Mouse (Mus musculus) stomach, postnatal 0 days (tissue): ENCODE measurements around the gene Jund. TPM values are rescaled to one million over a fixed set of nuclear protein-coding genes. Genes with fewer than 3 reads are reported as not detected.

Experiments used
- ATAC-seq: fragments of 200-750 bp; cut with Nextera tagmentation; 2 replicates; pipeline ENCODE4 v1.8.0; 2017; ENCODE audit not compliant: low FRiP score, low TSS enrichment
- DNase-seq: peaks from one replicate; pipeline ENCODE4 v3.0.0-alpha.2; 2016; ENCODE audit warnings: low spot score
- H3K27ac ChIP-seq: fragments of 300-500 bp; sonication (generic); replicated peaks from 2 replicates; pipeline ENCODE4 v1.5.1; 2014; ENCODE audit warnings: mild to moderate bottlenecking, control low read depth
- H3K27me3 ChIP-seq: fragments of 300-500 bp; sonication (generic); 2 replicates; pipeline ENCODE4 v1.6.1; 2014; ENCODE audit warnings: low read length; ENCODE audit not compliant: control insufficient read depth, insufficient read depth
- H3K36me3 ChIP-seq: fragments of 300-500 bp; sonication (generic); 2 replicates; pipeline ENCODE4 v1.6.1; 2014; ENCODE audit warnings: low read length, mixed read lengths; ENCODE audit not compliant: control insufficient read depth, insufficient read depth
- H3K4me1 ChIP-seq: fragments of 300-500 bp; sonication (generic); replicated peaks from 2 replicates; pipeline ENCODE4 v1.6.1; 2014; ENCODE audit warnings: antibody characterized with exemption; ENCODE audit not compliant: control insufficient read depth, insufficient read depth
- H3K4me2 ChIP-seq: fragments of 300-500 bp; sonication (generic); replicated peaks from 2 replicates; pipeline ENCODE4 v1.6.1; 2014; ENCODE audit warnings: low read depth, mild to moderate bottlenecking, control low read depth, moderate library complexity
- H3K4me3 ChIP-seq: fragments of 300-500 bp; sonication (generic); 2 replicates; pipeline ENCODE4 v1.5.1; 2014; ENCODE audit warnings: low read depth, low read length, control low read depth
- H3K9ac ChIP-seq: fragments of 300-500 bp; sonication (generic); 2 replicates; pipeline ENCODE4 v1.6.1; 2014; ENCODE audit warnings: mild to moderate bottlenecking, low read length, control low read depth, mixed read lengths
- H3K9me3 ChIP-seq: fragments of 300-500 bp; sonication (generic); 2 replicates; pipeline ENCODE4 v1.6.1; 2016; ENCODE audit warnings: low read length; ENCODE audit not compliant: control insufficient read depth
- CTCF ChIP-seq: IDR thresholded peaks from 2 replicates; pipeline ENCODE4 v1.5.1; 2016; ENCODE audit warnings: antibody characterized with exemption, low read depth, mild to moderate bottlenecking, moderate library complexity
- EP300 ChIP-seq: optimal IDR thresholded peaks from 2 replicates; pipeline ENCODE3; 2016; ENCODE audit warnings: antibody characterized with exemption
- WGBS: fragments of 180-500 bp; shearing (Covaris S2); extraction: QIAGEN DNeasy Blood & Tissue Kit; methylation state at CpG from one replicate; pipeline ENCODE4 v1.1.7; 2014; 5-methylcytosine and 5-hydroxymethylcytosine counted together
- polyA plus RNA-seq: library from polyadenylated mRNA; unstranded; fragments of >200 nt; fragmentation: Nextera tagmentation; extraction: Ambion mirVana; gene quantifications from 2 replicates; pipeline ENCODE4 v1.2.1, GENCODE M21; 2015

The Jund gene
- polyA plus RNA-seq, 1 experiment from 2014 or later, result 78.3 TPM

DNA sequence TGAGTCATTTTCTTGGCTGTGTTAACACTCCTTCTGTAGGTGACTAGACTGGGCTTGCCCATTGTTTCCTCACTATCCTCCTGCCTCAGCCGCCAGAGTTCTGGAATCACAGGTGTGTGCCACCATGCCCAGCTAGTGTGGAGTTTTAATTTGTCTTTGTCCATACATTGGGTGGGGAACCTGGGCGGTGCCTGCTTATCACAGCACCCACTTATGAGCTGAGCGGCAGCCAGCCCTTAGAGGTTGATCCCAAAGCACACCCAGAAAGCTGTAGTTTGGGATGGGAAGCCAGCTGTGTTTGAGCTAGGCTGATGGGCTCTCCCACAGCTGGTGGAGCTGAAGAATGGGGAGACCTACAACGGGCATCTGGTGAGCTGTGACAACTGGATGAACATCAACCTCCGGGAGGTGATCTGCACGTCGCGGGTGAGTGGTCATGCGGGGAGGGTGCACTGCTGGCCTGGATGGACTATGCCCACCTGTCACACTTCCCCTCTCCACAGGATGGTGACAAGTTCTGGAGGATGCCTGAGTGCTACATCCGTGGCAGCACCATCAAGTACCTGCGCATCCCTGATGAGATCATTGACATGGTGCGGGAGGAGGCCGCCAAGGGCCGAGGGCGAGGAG lies 21.2 kb upstream of the Jund start:
- DNase-seq, result no peak
- peaks cover 7% of the 10 kb centered on the region for H3K4me1 ChIP-seq

DNA sequence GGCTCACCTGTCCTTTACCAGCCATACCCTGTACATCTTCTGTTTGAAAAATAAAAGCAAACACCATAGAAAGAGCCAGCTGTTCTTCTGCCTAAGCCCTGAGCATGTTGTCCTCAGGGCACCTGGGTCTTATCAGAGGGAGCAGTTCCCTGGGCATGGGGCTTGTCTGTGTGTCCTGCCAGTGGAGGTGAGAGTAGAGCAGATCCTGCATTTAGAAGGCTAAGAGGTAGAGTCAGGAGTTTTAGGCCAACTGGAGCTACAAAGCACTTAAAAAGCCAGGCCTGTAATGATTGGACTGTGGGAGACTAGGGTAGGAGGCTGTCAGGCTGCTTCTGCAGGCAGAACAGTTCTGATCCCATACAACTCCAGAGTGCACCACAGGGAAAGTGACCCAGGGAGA lies 20.1 kb upstream of the Jund start:
- no peak overlapping the region for H3K4me2 ChIP-seq
- no peaks in the 10 kb centered on the region for H3K27me3 ChIP-seq
- H3K36me3 ChIP-seq, result 0 out of 2 replicates have a peak, but pooled peaks cover 3% of the 10 kb centered on the region
- ATAC-seq (no peak), DNase-seq (no peak)
- H3K27ac ChIP-seq, result peak overlapping the region; percentile 82
- H3K9me3 ChIP-seq, result no peaks in the 10 kb centered on the region
- H3K9ac ChIP-seq, result no peak overlapping the region
- no peak for TF ChIP-seq EP300
- TF ChIP-seq CTCF, result no peak
- H3K4me1 ChIP-seq, result peaks cover 6% of the 10 kb centered on the region
- H3K4me3 ChIP-seq, result no peak overlapping the region

More for the DNA sequence above, 21.2 kb upstream of the Jund start:
- H3K4me2 ChIP-seq, result no peak overlapping the region
- 0 out of 2 replicates have a peak, but pooled peaks cover 3% of the 10 kb centered on the region for H3K36me3 ChIP-seq
- H3K4me3 ChIP-seq, result no peak overlapping the region
- H3K9me3 ChIP-seq, result no peaks in the 10 kb centered on the region
- TF ChIP-seq EP300 (no peak), CTCF (no peak)
- no peak overlapping the region for H3K9ac ChIP-seq
- 91% methylated on average over 15 of the region's 15 CpGs for WGBS
- no peak for ATAC-seq
- H3K27me3 ChIP-seq, result no peaks in the 10 kb centered on the region
- no peak overlapping the region for H3K27ac ChIP-seq

DNA sequence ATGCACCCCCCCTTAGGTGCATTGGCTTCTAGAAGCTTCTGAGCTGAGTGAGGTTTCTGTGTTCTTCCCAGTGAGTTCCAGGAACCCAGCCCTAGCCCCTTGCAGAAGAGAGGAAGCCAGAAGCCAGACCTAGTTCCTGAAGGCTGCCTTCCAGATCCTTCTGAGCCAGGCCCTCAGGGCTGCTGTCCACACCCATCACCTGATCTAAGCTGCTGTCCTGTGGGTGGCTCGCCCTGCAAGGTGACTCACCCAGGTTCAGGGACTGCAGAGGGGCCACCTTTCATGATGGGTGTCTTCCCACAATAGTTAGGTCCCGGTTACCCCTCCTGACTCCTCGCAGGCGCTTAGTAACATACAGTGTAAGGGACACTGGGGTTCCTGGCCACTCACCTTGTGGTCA lies 19.3 kb upstream of the Jund start:
- DNase-seq, result peak; percentile 52
- no peak overlapping the region; the same call in 1 of the 2 replicates for H3K9ac ChIP-seq
- H3K4me1 ChIP-seq, result peaks cover 4% of the 10 kb centered on the region
- WGBS, result 67% methylated on average over 4 of the region's 4 CpGs
- no peak overlapping the region for H3K4me3 ChIP-seq
- no peak overlapping the region for H3K4me2 ChIP-seq
- H3K9me3 ChIP-seq, result no peaks in the 10 kb centered on the region
- peak overlapping the region; percentile 82 for H3K27ac ChIP-seq
- 0 out of 2 replicates have a peak, but pooled peaks cover 3% of the 10 kb centered on the region for H3K36me3 ChIP-seq
- no peaks in the 10 kb centered on the region for H3K27me3 ChIP-seq
- no peak for TF ChIP-seq EP300
- no peak for TF ChIP-seq CTCF
- peak; percentile 62 for ATAC-seq

DNA sequence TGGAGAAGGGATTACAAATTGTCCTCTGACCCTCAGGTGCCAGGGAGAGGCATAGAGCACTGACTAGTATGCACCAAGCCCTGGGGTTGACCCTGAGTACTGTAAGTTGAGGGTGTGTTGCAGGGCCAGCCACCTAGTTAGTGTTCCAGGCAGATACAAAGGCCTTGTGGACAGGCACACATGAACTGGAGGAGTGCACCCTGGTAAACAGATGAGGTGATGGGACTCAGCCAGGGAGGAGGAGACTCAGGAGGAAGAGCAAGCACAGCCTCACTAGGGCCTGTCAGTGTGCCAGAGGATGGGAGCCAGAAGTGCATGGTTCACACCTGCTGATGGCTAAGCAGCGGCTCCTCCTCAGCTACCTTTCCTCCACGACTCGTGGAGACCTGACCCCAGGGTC lies 18.7 kb upstream of the Jund start:
- 0 out of 2 replicates have a peak, but pooled peaks cover 3% of the 10 kb centered on the region for H3K36me3 ChIP-seq
- peaks cover 4% of the 10 kb centered on the region for H3K4me1 ChIP-seq
- H3K9ac ChIP-seq, result 0 out of 2 replicates have a peak overlapping the region, but pooled peaks have one; percentile 8
- ATAC-seq, result peak; percentile 47
- WGBS, result 39% methylated on average over 3 of the region's 3 CpGs
- peak; percentile 50 for DNase-seq
- no peak overlapping the region for H3K4me3 ChIP-seq
- no peaks in the 10 kb centered on the region for H3K27me3 ChIP-seq
- H3K4me2 ChIP-seq, result no peak overlapping the region
- 0 out of 2 replicates have a peak, but pooled peaks have one; percentile 1 for TF ChIP-seq CTCF
- no peak for TF ChIP-seq EP300
- no peaks in the 10 kb centered on the region for H3K9me3 ChIP-seq
- peak overlapping the region; percentile 82 for H3K27ac ChIP-seq

DNA sequence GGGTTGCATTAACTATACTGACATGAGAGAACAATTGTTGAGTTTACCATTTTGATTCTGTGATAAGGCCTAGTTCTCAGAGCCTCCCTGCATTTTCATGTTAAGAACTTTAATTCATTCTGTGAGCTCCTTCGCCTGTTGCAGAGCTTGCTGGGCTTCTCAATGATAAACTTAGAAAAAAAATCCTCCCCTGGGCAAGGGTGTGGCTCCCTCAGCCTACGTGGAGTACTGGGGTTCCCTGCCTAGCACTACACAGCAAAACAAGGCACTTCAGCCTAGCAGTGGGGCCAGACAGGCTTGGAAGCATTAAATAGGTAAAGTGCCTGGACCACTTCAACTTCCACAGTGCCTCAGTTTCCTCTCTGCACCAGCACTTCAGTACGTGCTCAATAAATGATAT lies 17.3 kb upstream of the Jund start:
- H3K27ac ChIP-seq, result peak overlapping the region; percentile 91
- no peaks in the 10 kb centered on the region for H3K27me3 ChIP-seq
- DNase-seq (no peak), ATAC-seq (no peak)
- WGBS, result 50% methylated on average over 3 of the region's 3 CpGs
- H3K9me3 ChIP-seq, result no peaks in the 10 kb centered on the region
- TF ChIP-seq CTCF, result no peak
- no peak for TF ChIP-seq EP300
- H3K4me1 ChIP-seq, result peaks cover 4% of the 10 kb centered on the region
- no peak overlapping the region for H3K4me2 ChIP-seq
- no peak overlapping the region for H3K9ac ChIP-seq
- 0 out of 2 replicates have a peak, but pooled peaks cover 3% of the 10 kb centered on the region for H3K36me3 ChIP-seq
- no peak overlapping the region for H3K4me3 ChIP-seq

DNA sequence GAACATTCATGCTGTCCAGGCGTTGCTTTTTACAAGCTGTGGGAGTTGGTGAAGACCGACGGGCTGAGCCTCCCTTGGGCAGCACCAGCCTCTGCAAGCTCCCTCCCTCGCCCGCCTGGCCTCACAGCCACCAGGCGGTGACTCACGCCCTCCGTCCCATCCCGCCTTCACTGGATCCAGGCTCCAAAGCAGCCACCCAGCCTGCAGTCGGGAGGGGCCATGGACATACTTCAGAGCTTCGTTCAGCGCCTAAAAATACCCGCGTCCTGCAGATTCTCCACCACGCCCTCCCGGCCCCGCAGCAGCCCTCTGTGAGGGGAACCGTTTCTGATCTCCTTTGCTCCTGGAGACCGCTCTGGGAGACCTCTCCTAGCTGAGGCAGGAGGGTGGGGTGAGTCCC lies 16.6 kb upstream of the Jund start:
- Histone ChIP-seq H3K27me3 (no peaks in the 10 kb centered on the region), H3K36me3 (0 out of 2 replicates have a peak, but pooled peaks cover 3% of the 10 kb centered on the region), H3K9me3 (no peaks in the 10 kb centered on the region), H3K4me1 (peaks cover 4% of the 10 kb centered on the region), H3K4me2 (peak overlapping the region; percentile 31), H3K9ac (peak overlapping the region; percentile 38; the same call in 1 of the 2 replicates), H3K27ac (peak overlapping the region; percentile 91), H3K4me3 (no peak overlapping the region)
- 3% methylated on average over 19 of the region's 19 CpGs for WGBS
- ATAC-seq (peak; percentile 84), DNase-seq (peak; percentile 89)
- TF ChIP-seq EP300 (no peak), CTCF (peak; percentile 58)
